Mouse (Mus musculus) gastrocnemius, adult 2 months (tissue): Measurements from ENCODE around the gene E130218I03Rik. TPM values are rescaled to one million over a fixed set of nuclear protein-coding genes. Genes with fewer than 3 reads are reported as not detected.
A peak's percentile ranks its signal among the peaks of the same experiment; 100 is the strongest.

Experiments
- DNase-seq: peaks from one replicate; pipeline ENCODE4 v3.0.0; 2022
- H3K27ac ChIP-seq: fragments of 200-600 bp; 2 replicates; pipeline ENCODE4 v1.8.1; 2022; ENCODE audit warnings: mild to moderate bottlenecking
- H3K4me3 ChIP-seq: fragments of 200-600 bp; 2 replicates; pipeline ENCODE4 v1.8.1; 2022; ENCODE audit warnings: mild to moderate bottlenecking, moderate library complexity
- CTCF ChIP-seq: fragments of 200-600 bp; IDR thresholded peaks from 2 replicates; pipeline ENCODE4 v1.8.1; 2022; ENCODE audit warnings: antibody characterized with exemption, mild to moderate bottlenecking, moderate library complexity
- intact Hi-C: fragments of 180-260 bp; cut with DNase I; formaldehyde crosslinking; loops from one replicate; pipeline ENCODE4 v1.15.1; 2025
- total RNA-seq, 2 experiments: library from RNA; stranded (reverse); gene quantifications; 2 replicates each; pipeline ENCODE4 v1.2.3; 2021

E130218I03Rik gene
- total RNA-seq, 2 experiments from 2014 or later: 0.26 TPM; not detected in 1

DNA sequence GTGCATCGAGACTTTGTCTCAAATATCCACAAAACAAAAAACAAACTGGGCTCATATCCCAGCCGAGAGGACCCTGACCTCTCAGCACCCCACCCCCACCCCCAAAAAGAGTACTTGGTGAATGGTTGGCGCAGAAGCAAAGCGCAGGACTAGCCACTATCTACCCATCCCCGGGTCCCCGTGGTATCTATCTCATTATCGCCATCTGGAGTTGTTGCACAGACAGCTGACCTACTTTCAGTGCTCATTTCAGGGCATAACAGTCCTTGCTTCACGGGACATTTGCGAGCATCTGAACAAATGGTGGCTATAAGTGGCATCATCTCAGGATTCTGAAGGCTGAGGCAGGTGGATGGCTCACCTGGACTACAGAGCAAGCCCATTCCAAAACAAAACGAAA lies 4.8 kb upstream of the E130218I03Rik start:
- intact Hi-C loops: no loop called here
- DNase-seq: no peak
- Histone ChIP-seq H3K4me3 (peak overlapping the region; percentile 79), H3K27ac (peak overlapping the region; percentile 97)
- peak; percentile 16; the same call in 1 of the 2 replicates for TF ChIP-seq CTCF

DNA sequence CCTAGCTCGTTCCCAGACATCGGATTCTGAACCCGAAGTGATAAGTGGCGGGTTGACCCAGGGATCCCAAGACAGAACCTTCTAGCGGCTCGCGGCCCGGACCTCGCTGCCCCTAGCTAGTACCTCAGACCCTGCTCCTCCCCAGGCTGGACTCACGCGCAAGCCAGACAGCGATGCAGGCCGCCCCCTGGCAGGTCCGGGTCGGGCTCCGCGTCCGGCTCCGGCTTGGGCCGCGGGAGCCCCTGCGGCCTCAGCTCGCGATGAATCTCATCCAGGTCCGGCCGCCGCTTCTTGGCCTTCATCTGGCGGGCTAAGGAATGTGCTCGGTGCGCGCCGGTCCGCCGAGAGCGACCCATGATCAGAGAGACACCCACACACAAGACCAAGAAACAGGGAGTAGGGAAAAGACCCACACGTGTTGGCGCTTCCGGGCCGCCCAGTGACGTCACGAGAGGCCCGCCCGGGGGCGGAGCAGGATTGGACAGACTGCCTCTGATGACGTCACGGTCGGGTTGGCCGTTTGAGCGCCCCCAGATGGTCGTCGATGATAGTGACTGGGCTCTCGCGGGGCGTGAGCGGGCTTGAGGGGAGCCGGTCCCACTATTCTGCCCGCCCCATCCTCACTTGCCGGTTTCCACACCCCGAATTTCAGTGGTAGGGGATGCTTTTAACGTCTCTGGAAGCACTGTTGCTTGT lies 1.8 kb downstream of the E130218I03Rik start, which contains the start of gene Zfp593:
Zfp593 (minus strand) TSS at position 445 of the 696 bp plus-strand sequence.
- peak; percentile 85 for TF ChIP-seq CTCF
- Histone ChIP-seq H3K27ac (peak within 1 kb of the TSS; percentile 90), H3K4me3 (peak within 1 kb of the TSS; percentile 89)
- intact Hi-C loops: loop anchor here (1.0 to 5.0 kb wide), 2 partner anchors 58 to 607 kb away; partner anchors contain the start of genes Cep85 and Maco1
- DNase-seq: peak; percentile 96

DNA sequence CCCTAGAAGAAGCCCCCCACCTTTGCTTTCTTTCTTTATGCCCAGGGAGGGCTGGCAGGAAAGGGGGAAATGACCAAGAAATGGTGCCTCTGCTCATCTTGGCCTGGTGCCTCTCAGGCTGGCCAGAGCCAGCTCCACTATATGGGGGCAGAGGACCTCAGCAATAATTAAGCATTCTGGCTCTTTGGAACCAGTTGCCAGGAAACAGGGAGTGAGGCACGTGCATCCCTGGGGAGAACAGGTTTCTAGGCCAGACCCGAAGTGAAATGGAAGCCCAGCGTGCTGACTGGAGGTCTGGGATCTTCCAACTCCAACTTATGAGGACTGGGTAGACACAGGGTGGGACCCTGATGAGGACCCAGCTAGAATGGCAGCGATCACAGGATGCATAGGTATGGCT lies 2.8 kb downstream of the E130218I03Rik start:
- no peak overlapping the region for H3K4me3 ChIP-seq
- no peak for DNase-seq
- intact Hi-C loops: loop anchor here (5.0 kb wide), 1 partner anchor 606 kb away; the partner anchor contains the start of gene Maco1
- no peak for TF ChIP-seq CTCF
- H3K27ac ChIP-seq: no peak overlapping the region

DNA sequence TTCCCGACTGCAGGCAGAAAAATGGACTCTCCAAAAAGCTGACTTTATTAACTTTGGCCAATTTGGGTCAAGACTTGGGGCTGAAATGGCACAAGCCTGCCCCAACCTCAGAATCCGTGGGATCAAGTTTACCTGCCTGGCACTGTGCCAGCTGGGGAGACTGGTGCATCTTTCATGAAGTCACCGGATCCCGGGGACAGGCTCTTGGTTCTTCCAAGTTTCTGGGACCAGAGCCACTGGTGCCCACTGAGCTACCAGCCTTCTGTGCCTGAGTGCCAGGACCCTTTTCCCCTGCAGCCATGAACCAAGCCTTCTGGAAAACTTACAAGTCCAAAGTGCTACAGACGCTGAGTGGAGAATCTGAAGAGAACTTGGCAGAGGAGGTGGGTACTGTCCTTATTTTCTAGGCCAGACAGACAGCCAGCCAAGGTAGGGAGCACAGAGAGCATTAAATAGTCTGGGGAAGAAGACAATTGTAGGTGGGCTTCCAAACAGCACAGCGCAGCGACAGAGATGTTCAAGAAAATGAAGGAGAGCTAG lies 3.3 kb downstream of the E130218I03Rik start, which contains the start of gene Gm30191:
Gm30191 (plus strand) TSS at position 217 of the 540 bp plus-strand sequence.
- TF ChIP-seq CTCF: no peak
- H3K27ac ChIP-seq: peak within 1 kb of the TSS; percentile 90; the same call in 1 of the 2 replicates
- intact Hi-C loops: loop anchor here (5.0 kb wide), 1 partner anchor 606 kb away; the partner anchor contains the start of gene Maco1
- peak; percentile 46 for DNase-seq
- H3K4me3 ChIP-seq: peak within 1 kb of the TSS; percentile 89

DNA sequence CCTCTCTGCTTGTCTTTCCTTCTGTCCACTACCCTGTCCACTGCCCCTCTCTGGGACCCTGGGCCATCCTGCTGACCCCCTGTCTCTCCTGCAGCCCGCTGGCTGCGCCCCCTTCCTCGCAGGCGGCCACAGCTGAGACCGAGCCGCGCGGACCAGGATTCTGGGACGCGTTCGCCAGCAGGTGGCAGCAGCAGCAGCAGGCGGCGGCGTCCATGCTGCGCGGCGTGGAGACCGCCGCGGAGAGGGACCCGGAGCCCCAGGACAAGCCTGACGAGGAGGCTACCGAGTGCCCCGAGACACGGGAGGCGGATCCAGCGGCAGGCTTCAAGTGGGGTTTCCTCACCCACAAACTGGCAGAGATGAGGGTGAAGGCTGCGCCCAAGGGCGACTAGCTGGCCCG lies 6.2 kb downstream of the E130218I03Rik start:
- DNase-seq: peak; percentile 86
- peak; percentile 97; the same call in 1 of the 2 replicates for TF ChIP-seq CTCF
- peak overlapping the region; percentile 35; the same call in 1 of the 2 replicates for H3K27ac ChIP-seq
- peak overlapping the region; percentile 76 for H3K4me3 ChIP-seq
- intact Hi-C loops: loop anchor here (2.0 to 5.0 kb wide), 3 partner anchors 41 to 603 kb away; partner anchors contain the start of gene Maco1

DNA sequence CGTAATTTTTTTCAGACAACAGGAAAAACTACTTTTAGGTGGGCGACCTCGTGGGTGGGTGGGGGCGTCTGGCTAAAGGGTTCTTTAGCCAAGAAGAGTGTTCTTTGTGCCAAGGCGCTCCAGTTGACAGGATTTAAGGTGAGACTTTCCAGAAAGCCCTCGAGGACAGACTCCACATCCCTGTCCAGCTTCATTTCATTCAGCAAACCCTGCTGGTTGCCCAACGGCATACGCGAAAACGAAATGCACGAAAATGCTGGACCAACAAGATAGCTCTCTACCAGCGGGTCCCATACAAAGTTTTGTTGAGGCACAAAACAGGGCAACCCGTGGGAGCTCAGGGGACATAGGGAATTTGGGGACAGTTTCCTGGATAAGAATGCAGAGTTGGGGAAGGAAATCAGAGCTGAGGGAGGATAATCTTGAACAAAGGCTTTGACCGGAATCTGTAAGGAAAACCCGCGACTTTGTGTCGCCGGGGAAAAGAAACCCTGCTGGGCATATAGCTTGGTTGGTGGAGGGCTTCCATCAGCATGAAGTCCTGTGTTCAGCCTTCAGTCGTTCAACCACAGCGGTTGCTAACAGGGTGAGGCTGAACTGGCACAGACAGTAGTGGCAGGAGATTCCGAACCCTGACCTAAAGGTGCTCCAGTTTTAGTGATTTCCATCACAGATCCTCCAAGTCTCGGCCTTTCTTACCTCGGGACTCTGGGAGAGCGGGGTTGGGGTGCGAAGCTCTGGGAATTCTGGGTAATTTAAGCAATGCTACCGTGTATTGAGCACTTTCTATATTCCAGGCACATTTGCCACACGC lies 6.9 kb downstream of the E130218I03Rik start:
- intact Hi-C loops: loop anchor here (2.0 to 5.0 kb wide), 2 partner anchors 40 to 122 kb away; no protein-coding TSS in a partner anchor
- no peak for DNase-seq
- Histone ChIP-seq H3K4me3 (peak overlapping the region; percentile 76), H3K27ac (peak overlapping the region; percentile 84; the same call in 1 of the 2 replicates)
- no peak for TF ChIP-seq CTCF

DNA sequence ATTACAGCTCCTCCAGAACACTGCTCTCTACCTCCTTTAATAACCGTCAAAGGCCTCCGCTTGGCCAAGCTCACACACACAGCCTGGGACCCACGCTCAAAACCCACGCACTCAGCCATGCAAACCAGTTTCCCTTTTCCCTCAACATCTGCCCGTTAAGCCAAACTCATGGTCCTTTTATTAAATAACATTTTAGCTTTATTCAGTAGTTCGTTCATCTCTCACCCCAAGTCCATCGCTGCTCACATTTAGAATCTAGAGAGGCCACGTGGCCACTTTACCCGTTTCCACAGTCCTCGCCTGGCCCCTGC lies 7.4 kb downstream of the E130218I03Rik start:
- TF ChIP-seq CTCF: no peak
- intact Hi-C loops: loop anchor here (2.0 to 5.0 kb wide), 2 partner anchors 40 to 121 kb away; no protein-coding TSS in a partner anchor
- Histone ChIP-seq H3K27ac (peak overlapping the region; percentile 84; the same call in 1 of the 2 replicates), H3K4me3 (peak overlapping the region; percentile 76)
- no peak for DNase-seq

DNA sequence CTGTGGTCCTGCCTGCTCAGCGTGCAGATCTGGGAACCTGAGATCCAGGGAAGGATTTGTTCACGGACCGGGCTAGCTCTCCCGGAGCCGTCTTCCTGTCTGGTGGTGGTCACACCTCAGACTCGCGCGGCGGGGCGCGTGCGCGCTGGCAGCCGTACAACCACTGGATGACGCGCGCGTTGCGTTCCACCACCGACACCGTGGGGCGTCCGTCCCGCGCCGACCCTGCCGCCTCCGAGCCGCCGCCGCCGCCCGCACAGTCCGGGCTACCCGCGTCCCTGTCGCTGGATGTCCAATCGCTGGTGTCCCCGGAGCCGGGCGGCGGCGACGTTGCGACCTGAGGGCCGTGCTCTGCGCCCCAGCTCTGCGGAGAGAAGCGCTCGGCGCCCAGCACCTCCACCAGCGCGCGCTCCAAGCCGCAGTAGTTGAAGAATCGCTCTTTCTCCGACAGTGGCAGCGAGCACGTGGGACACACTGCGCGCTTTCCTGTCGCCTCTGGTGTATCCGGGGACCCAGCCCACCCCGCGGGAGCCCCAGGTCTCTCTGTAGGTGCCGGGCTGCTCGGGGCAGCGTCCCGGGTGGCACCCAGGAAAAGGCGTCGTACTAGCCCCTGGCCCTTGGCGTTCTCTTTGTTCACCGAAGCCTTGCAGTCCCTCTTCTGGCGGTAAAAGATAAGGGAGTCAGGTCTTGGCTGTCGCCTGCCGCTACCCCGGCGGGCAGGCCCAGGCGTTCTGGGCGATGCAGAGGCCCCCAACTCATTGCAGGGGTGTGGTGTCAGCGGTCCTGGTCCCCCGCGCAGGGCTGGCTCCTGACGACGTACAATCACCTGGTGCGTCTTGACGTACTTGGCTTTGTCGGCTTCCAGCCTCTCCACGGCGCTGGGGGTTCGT lies 8.0 kb downstream of the E130218I03Rik start:
- intact Hi-C loops: loop anchor here (2.0 to 5.0 kb wide), 2 partner anchors 39 to 121 kb away; no protein-coding TSS in a partner anchor
- Histone ChIP-seq H3K27ac (peak overlapping the region; percentile 84), H3K4me3 (peak overlapping the region; percentile 76)
- TF ChIP-seq CTCF: no peak
- DNase-seq: peak; percentile 59

DNA sequence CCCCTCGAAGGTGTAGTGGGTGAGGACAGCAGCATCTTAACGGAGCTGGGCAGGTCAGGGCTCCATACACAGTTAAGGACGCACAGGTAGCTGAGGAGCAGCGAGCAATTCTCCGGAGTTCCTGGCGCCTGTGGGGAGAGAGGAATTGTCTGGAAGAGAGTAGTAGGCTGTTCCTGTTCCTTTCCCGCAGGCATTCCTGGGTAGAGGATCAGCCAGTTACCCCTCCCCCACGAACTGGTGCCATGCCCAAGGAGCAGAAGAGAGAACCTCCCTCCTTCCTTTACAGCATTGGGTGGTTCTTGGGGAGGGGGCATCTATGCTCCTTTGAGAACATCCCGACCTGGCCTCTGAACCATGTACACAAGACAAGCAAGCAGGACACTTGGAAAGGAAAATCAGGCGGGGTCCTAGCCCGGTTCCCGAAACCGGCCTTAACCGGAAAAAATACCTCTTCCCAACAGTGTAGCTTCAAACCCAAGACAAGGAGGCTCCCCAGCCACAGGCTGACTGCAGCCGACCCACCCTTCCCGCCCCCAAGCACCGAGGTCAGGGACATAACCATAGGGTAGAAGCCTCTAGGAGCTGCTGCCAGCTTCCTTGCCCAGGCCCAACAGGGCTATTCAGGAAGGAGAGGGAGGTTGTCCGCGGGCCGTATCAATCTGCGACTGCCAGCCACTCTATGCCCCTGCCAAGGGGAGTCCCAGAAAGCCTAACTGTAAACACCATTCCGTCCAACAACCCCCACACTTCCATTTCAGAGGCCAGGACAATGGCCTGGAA lies 8.9 kb downstream of the E130218I03Rik start:
- no peak for DNase-seq
- TF ChIP-seq CTCF: no peak
- peak overlapping the region; percentile 76 for H3K4me3 ChIP-seq
- intact Hi-C loops: loop anchor here (5.0 kb wide), 1 partner anchor 120 kb away; no protein-coding TSS in a partner anchor
- H3K27ac ChIP-seq: peak overlapping the region; percentile 84

DNA sequence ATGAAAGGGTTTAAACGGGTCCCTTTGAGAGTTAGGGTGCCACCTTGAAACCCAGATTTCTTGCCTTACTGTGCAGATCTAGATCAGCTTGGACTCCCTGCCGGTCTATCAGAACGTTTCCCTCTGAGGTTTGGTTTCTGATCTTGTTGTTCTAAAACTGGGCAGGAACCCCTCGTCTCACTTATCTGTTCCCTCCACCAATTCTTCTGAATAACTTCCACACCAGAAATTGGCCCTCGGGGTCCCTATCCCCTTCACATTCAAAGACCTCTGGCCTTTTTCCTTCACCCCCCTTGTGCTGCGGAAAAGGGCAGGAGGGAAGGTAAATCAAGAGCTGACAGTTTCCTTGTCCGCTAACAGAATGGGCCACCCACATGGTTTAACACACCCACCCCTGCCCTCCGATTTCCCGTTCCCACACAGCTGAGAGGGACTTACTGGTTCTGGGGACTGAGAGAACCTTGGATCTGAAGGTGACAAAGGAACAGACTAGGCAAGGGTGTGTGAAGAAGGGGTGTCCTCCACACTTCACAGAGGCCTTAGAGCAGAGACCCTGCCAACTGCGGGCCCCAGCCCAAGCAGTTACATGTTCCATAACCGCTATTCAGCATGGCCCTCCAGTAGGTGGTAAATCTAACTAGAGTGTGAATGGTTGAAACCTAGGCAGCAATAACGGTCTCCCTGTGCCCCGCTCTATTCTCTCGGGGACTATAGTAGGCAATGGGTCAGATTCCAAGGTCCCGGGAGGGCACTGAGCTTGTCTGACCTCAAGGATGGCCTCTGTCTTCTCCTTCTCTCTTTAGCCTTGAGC lies 9.7 kb downstream of the E130218I03Rik start:
- no peak for DNase-seq
- intact Hi-C loops: loop anchor here (5.0 kb wide), 1 partner anchor 119 kb away; no protein-coding TSS in a partner anchor
- no peak for TF ChIP-seq CTCF
- H3K4me3 ChIP-seq: peak overlapping the region; percentile 76
- H3K27ac ChIP-seq: peak overlapping the region; percentile 84
